Mouse (Mus musculus) right cerebral cortex, adult 18-20 months (tissue): Measurements from ENCODE around the gene Fignl2.

ENCODE experiments used
- DNase-seq: peaks from one replicate; pipeline ENCODE4 v3.0.0; 2022; ENCODE audit warnings: mixed read lengths

Gene Fignl2

GRCm38 (mm10) chr15:101066920-101067696 lies 11.3 kb downstream of the Fignl2 start:
- DNase-seq = no peak

- DNase-seq = no peak
These were observed 12.0 kb downstream of the Fignl2 start for GRCm38 (mm10) chr15:101066364-101066847.

- DNase-seq = no peak
These were observed 13.3 kb downstream of the Fignl2 start for GRCm38 (mm10) chr15:101065069-101065468.

- DNase-seq = no peak
These were observed 18.0 kb downstream of the Fignl2 start for GRCm38 (mm10) chr15:101060280-101060852.

- no peak for DNase-seq
These were observed 18.6 kb downstream of the Fignl2 start for GRCm38 (mm10) chr15:101059570-101060279.

- peak; percentile 55 for DNase-seq
These were observed 22.1 kb downstream of the Fignl2 start for GRCm38 (mm10) chr15:101056225-101056624.

- no peak for DNase-seq
These were observed 23.8 kb downstream of the Fignl2 start for GRCm38 (mm10) chr15:101054541-101054940.

- DNase-seq = no peak
These were observed 24.4 kb downstream of the Fignl2 start for GRCm38 (mm10) chr15:101053832-101054459.

GRCm38 (mm10) chr15:101052560-101053501 lies 25.5 kb downstream of the Fignl2 start:
- DNase-seq = no peak

GRCm38 (mm10) chr15:101051869-101052268 lies 26.5 kb downstream of the Fignl2 start:
- no peak for DNase-seq

- no peak for DNase-seq
These were observed 29.9 kb downstream of the Fignl2 start for GRCm38 (mm10) chr15:101048338-101048896.

GRCm38 (mm10) chr15:101047194-101047555 lies 31.2 kb downstream of the Fignl2 start, which contains the start of gene Gm47841:
Gene Gm47841, minus strand, starts transcription at chr15:101047397.
- no peak for DNase-seq

GRCm38 (mm10) chr15:101046527-101047193 lies 31.7 kb downstream of the Fignl2 start:
- peak; percentile 58 for DNase-seq

- no peak for DNase-seq
These were observed 32.3 kb downstream of the Fignl2 start for GRCm38 (mm10) chr15:101046039-101046526.

- DNase-seq = no peak
These were observed 33.8 kb downstream of the Fignl2 start for GRCm38 (mm10) chr15:101044531-101044930.

- peak; percentile 68 for DNase-seq
These were observed 35.8 kb downstream of the Fignl2 start for GRCm38 (mm10) chr15:101042613-101043012.

- DNase-seq = no peak
These were observed 36.4 kb downstream of the Fignl2 start for GRCm38 (mm10) chr15:101041966-101042365.

- DNase-seq = no peak
These were observed 38.7 kb downstream of the Fignl2 start for GRCm38 (mm10) chr15:101039651-101040050.

- no peak for DNase-seq
These were observed 49.4 kb downstream of the Fignl2 start for GRCm38 (mm10) chr15:101028960-101029359.

- DNase-seq = no peak
These were observed 67.0 kb downstream of the Fignl2 start for GRCm38 (mm10) chr15:101011352-101011751.
